Mouse (Mus musculus) lung, embryonic 14.5 days (tissue): Measurements from ENCODE around the gene Polg. TPM values are rescaled to one million over a fixed set of nuclear protein-coding genes. Genes with fewer than 3 reads are reported as not detected.

Experiments used
- ATAC-seq: fragments of 200-750 bp; cut with Nextera tagmentation; 2 replicates; pipeline ENCODE4 v1.8.0; 2017; ENCODE audit warnings: mild to moderate bottlenecking, moderate TSS enrichment, moderate library complexity; ENCODE audit not compliant: insufficient read depth
- DNase-seq: peaks from one replicate; pipeline ENCODE4 v3.0.0-alpha.2; 2015
- H3K27ac ChIP-seq: fragments of 300-500 bp; sonication (generic); 2 replicates; pipeline ENCODE4 v1.5.1; 2014; ENCODE audit warnings: low read depth, mild to moderate bottlenecking, moderate library complexity
- H3K27me3 ChIP-seq: fragments of 300-500 bp; sonication (generic); 2 replicates; pipeline ENCODE4 v1.6.1; 2014; ENCODE audit warnings: low read length, control low read depth; ENCODE audit not compliant: insufficient read depth
- H3K36me3 ChIP-seq: fragments of 300-500 bp; sonication (generic); 2 replicates; pipeline ENCODE4 v1.6.1; 2014; ENCODE audit warnings: control low read depth; ENCODE audit not compliant: insufficient read depth
- H3K4me1 ChIP-seq: fragments of 300-500 bp; sonication (generic); 2 replicates; pipeline ENCODE4 v1.6.1; 2014; ENCODE audit warnings: antibody characterized with exemption, control low read depth; ENCODE audit not compliant: insufficient read depth
- H3K4me2 ChIP-seq: fragments of 300-500 bp; sonication (generic); 2 replicates; pipeline ENCODE4 v1.6.1; 2014; ENCODE audit warnings: mild to moderate bottlenecking
- H3K4me3 ChIP-seq: fragments of 300-500 bp; sonication (generic); 2 replicates; pipeline ENCODE4 v1.5.1; 2014; ENCODE audit warnings: low read depth, low read length
- H3K9ac ChIP-seq: fragments of 300-500 bp; sonication (generic); 2 replicates; pipeline ENCODE4 v1.6.1; 2014
- H3K9me3 ChIP-seq: fragments of 300-500 bp; sonication (generic); 2 replicates; pipeline ENCODE4 v1.6.1; 2016; ENCODE audit warnings: low read depth, low read length, control low read depth
- CTCF ChIP-seq: IDR thresholded peaks from 2 replicates; pipeline ENCODE4 v1.5.1; 2016; ENCODE audit warnings: antibody characterized with exemption, low read depth
- WGBS: fragments of 180-500 bp; shearing (Covaris S2); extraction: QIAGEN DNeasy Blood & Tissue Kit; methylation state at CpG from one replicate; pipeline ENCODE4 v1.1.7; 2014; 5-methylcytosine and 5-hydroxymethylcytosine counted together
- polyA plus RNA-seq: library from polyadenylated mRNA; unstranded; fragments of >200 nt; fragmentation: Nextera tagmentation; extraction: Ambion mirVana; gene quantifications from 2 replicates; pipeline ENCODE4 v1.2.1, GENCODE M21; 2014

Polg gene
- polyA plus RNA-seq, result 53.9 and 65.0 TPM in 2 replicates

DNA sequence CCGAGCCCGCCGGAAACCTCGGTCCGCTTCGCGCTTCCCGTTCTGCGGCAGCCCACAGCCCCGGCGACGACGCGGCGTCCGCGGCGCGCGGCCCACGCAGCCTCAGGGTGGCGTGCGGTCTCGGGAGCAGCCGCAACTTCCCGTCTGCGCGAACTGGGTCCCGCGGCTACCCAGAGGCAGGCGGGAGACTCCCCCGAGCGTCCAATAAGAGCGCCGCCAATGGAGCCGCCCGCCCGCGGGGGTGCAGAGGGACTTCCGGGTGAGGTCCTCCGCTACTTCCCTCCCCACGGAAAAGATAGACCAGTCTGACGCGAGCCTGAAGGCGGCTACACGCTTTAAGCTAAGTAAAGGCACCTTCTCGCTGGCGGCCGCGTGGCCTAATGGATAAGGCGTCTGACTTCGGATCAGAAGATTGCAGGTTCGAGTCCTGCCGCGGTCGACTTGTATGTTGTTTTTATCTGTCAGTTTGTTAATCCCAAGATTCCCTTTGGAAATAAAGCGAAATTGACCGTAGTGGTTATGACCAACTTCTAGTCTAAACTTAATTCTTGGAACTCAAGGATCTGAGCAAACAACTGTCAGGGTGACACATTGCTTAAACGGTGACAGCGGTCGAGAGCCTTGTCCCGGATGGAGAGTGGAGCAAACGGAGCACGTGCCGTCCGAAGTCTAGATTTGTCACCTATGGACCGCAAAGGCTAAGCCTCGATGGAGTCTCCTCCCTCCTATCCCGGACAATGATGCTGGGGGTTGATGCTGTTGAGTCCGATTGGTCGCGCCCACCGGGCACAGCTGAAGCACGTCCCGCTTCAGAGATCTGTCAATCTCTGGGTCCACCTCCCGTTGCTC, at the start of gene Polg:
Gene Polg, minus strand, starts transcription at position 310 of the 849 bp plus-strand sequence.
- under 1% methylated on average over 76 of the region's 76 CpGs for WGBS
- DNase-seq (peak; percentile 99), ATAC-seq (peak; percentile 95)
- H3K27me3 ChIP-seq, result no peaks in the 10 kb centered on the region
- peak within 1 kb of the TSS; percentile 90 for H3K4me3 ChIP-seq
- peak within 1 kb of the TSS; percentile 90 for H3K4me2 ChIP-seq
- H3K4me1 ChIP-seq, result peaks cover 12% of the 10 kb centered on the region
- peaks cover 27% of the 10 kb centered on the region for H3K36me3 ChIP-seq
- H3K9ac ChIP-seq, result peak within 1 kb of the TSS; percentile 89
- TF ChIP-seq CTCF, result no peak
- no peaks in the 10 kb centered on the region for H3K9me3 ChIP-seq
- peak within 1 kb of the TSS; percentile 86 for H3K27ac ChIP-seq

DNA sequence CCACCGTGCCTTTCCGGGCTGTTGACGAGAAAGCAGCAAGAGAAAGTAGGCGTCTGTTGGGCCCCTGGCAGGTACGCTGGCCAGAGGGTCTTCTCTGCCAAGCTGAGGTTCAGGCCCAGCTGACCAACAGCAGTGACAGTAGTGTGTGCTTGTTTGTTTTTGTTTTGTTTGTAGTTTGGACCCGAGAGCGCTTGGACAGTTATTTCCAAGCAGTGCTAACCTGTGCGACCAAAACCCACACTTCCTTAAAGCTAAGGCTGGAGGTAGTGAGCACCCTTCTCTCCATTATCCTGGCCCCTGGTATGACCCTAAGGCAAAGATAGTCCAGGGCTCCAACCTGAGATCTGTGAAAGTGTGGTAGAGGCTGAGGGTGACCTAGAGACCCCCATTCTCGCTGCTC, 49.7 kb upstream of the Polg start:
- peaks cover 84% of the 10 kb centered on the region for H3K27me3 ChIP-seq
- 44% methylated on average over 9 of the region's 9 CpGs for WGBS
- no peak overlapping the region for H3K27ac ChIP-seq
- no peak overlapping the region for H3K9ac ChIP-seq
- H3K9me3 ChIP-seq, result no peaks in the 10 kb centered on the region
- peak overlapping the region; percentile 66 for H3K4me2 ChIP-seq
- no peaks in the 10 kb centered on the region for H3K36me3 ChIP-seq
- ATAC-seq (no peak), DNase-seq (no peak)
- H3K4me3 ChIP-seq, result peak overlapping the region; percentile 34
- H3K4me1 ChIP-seq, result 0 out of 2 replicates have a peak, but pooled peaks cover 9% of the 10 kb centered on the region
- TF ChIP-seq CTCF, result no peak

DNA sequence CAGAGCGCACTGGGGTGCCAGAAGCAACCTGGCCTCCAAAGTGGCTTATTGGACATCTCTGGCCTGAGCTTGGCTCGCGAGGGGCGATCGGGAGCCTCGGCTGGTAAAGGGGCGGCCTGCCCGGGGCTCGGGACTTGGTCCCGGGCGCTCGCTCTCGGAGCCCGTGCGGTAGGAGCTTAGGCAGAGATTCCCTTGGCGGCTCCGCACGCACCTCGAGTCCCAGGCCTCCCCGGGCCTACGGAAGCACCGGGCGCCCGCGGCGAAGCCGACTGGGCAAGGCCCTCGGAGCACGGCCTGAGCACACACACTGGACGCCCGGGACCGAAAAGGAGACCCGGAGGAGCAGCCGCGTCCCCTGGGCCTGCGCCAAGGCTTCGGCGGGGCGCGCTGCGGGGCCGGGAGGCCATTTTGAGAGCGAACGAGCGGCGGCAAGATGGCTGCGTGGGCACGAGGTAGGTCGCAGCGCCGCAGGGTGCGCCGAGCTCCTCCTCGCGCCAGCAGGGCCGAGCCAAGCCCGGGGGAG, 49.1 kb upstream of the Polg start:
- H3K9me3 ChIP-seq, result no peaks in the 10 kb centered on the region
- WGBS, result 2% methylated on average over 57 of the region's 57 CpGs
- H3K9ac ChIP-seq, result peak overlapping the region; percentile 49
- no peak for TF ChIP-seq CTCF
- no peaks in the 10 kb centered on the region for H3K36me3 ChIP-seq
- 0 out of 2 replicates have a peak, but pooled peaks cover 6% of the 10 kb centered on the region for H3K4me1 ChIP-seq
- ATAC-seq, result 0 out of 2 replicates have a peak, but pooled peaks have one; percentile 15
- H3K4me3 ChIP-seq, result peak overlapping the region; percentile 34
- peaks cover 90% of the 10 kb centered on the region for H3K27me3 ChIP-seq
- H3K4me2 ChIP-seq, result peak overlapping the region; percentile 66
- peak; percentile 32 for DNase-seq
- H3K27ac ChIP-seq, result no peak overlapping the region

DNA sequence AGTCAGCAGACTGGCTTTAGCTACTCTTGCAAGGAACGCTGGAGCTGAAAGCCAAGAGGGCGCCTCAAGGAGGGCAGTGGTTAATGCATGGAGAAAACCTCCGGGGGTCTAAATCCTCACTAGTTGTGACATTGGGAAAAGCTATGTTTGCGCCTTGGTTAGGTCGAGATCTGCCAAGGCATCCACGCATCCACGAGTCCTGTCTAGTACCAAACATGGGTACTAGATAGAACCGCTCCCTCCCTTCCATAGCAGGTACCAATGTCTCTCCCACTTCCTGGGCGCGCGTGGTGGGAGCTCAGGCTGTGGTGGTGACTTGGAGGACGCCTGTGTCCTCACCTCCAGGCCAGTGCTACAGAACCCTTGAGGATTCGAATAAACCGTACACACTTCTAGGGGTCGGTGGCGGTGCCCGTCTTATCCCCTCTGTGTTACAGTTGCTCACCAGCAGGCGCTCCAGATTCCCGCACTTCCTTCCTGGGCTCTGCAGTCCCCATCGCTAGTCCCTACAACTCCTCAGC, 48.3 kb upstream of the Polg start:
- Histone ChIP-seq H3K9me3 (no peaks in the 10 kb centered on the region), H3K4me3 (no peak overlapping the region), H3K9ac (no peak overlapping the region), H3K27ac (no peak overlapping the region), H3K36me3 (no peaks in the 10 kb centered on the region), H3K4me2 (no peak overlapping the region), H3K4me1 (0 out of 2 replicates have a peak, but pooled peaks cover 3% of the 10 kb centered on the region), H3K27me3 (peaks cover 98% of the 10 kb centered on the region)
- DNase-seq (no peak), ATAC-seq (no peak)
- WGBS, result 3% methylated on average over 20 of the region's 20 CpGs
- TF ChIP-seq CTCF, result no peak

DNA sequence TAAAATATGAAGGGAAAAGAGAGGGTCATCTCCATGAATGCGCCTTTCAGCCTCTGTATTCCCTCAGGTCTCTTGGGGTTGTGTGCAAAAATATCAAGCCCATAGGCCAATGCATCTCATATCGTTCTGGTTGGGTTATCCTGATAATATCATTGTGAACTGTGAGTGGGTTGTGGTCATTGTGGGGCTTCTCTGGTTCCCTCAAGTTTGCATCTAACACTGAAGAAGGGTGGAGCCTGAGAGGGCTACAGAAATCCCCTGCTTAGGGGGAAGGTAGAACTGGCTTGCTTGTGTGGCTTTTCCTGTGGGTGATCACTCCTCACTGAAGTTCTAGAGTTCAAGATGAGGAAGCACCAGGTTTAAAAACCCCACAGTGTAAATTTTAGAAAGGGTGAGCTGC, 47.3 kb upstream of the Polg start:
- Histone ChIP-seq H3K4me3 (no peak overlapping the region), H3K9ac (no peak overlapping the region), H3K4me1 (0 out of 2 replicates have a peak, but pooled peaks cover 3% of the 10 kb centered on the region), H3K36me3 (no peaks in the 10 kb centered on the region), H3K27me3 (peaks cover 100% of the 10 kb centered on the region), H3K9me3 (no peaks in the 10 kb centered on the region), H3K27ac (no peak overlapping the region), H3K4me2 (no peak overlapping the region)
- 9% methylated on average over 2 of the region's 2 CpGs for WGBS
- ATAC-seq (no peak), DNase-seq (no peak)
- no peak for TF ChIP-seq CTCF

DNA sequence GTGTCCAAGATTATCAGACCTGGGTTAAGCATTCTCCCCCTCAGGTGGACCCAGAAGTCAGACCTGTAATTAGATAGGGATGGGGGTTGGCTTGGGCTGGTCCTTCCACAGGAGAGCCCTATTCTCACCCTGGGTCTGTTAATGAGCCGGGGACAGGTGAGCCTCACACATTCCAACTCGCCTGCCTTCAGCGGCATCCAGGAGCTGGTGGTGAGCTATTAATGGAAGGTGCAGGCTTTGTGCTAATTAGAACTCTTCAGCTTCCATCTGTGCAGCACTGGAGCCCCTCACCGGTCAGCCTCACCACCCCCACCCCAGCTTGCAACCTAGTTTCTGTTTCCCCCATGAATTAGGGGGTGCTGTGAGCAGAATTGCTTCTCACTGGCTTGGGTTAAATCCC, 46.3 kb upstream of the Polg start:
- no peak for ATAC-seq
- no peak for TF ChIP-seq CTCF
- Histone ChIP-seq H3K27me3 (peaks cover 100% of the 10 kb centered on the region), H3K4me2 (no peak overlapping the region), H3K27ac (no peak overlapping the region), H3K4me1 (0 out of 2 replicates have a peak, but pooled peaks cover 3% of the 10 kb centered on the region), H3K36me3 (no peaks in the 10 kb centered on the region), H3K9ac (no peak overlapping the region), H3K4me3 (no peak overlapping the region), H3K9me3 (no peaks in the 10 kb centered on the region)
- 9% methylated on average over 4 of the region's 4 CpGs for WGBS
- no peak for DNase-seq

DNA sequence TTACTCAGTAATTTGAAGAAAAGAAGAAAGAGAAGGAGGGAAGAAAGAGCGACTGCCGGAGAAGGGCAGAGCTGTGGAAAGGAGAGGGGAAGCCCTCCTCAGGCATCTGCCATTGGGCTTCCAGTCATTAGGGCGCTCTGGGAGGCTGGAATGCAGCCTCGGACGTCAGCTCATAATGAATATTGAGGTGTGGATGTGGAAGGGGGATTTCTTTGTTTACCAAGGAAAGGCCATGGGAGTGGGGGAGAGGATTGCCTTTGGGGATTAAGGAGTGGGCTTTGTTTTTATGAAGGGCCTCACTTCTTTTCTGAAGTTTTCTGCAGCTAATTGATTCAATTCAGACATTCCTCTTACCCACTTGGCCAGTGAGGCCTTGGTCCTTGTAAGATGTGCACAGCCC, 45.5 kb upstream of the Polg start:
- peaks cover 100% of the 10 kb centered on the region for H3K27me3 ChIP-seq
- no peaks in the 10 kb centered on the region for H3K36me3 ChIP-seq
- no peak for TF ChIP-seq CTCF
- H3K9ac ChIP-seq, result no peak overlapping the region
- H3K4me1 ChIP-seq, result 0 out of 2 replicates have a peak, but pooled peaks cover 3% of the 10 kb centered on the region
- DNase-seq, result no peak
- WGBS, result 7% methylated on average over 5 of the region's 5 CpGs
- no peak overlapping the region for H3K4me2 ChIP-seq
- no peak overlapping the region for H3K27ac ChIP-seq
- no peak for ATAC-seq
- H3K9me3 ChIP-seq, result no peaks in the 10 kb centered on the region
- no peak overlapping the region for H3K4me3 ChIP-seq
